Mouse (Mus musculus): ENCODE measurements around the gene Proca1.
"Not testable (repeated sequence)": the region's sequence is repeated elsewhere in the genome, so short reads cannot be mapped to it uniquely, and the experiment has no call there.

The Proca1 gene

GRCm38 (mm10) chr11:78181830-78182357 lies 11.3 kb upstream of the Proca1 start:
- no peak for DNase-seq (ENCODE audit: low read depth, low spot score)

GRCm38 (mm10) chr11:78182450-78182849 lies 10.7 kb upstream of the Proca1 start:
- DNase-seq (ENCODE audit: low read depth, low spot score): no peak

- DNase-seq (ENCODE audit: low read depth, low spot score): peak; percentile 92
Measured at GRCm38 (mm10) chr11:78182961-78183844, 10.0 kb upstream of the Proca1 start, which contains the start of gene Rpl23a. Gene Rpl23a (minus strand): TSS chr11:78183584.

- no peak for DNase-seq (ENCODE audit: low read depth, low spot score)
Measured at GRCm38 (mm10) chr11:78183884-78184514, 9.2 kb upstream of the Proca1 start.

- not testable (repeated sequence) for DNase-seq (ENCODE audit: low read depth, low spot score)
Measured at GRCm38 (mm10) chr11:78184702-78185101, 8.5 kb upstream of the Proca1 start.

GRCm38 (mm10) chr11:78188331-78189233 lies 4.6 kb upstream of the Proca1 start, which contains the start of gene Rab34:
Gene Rab34 (plus strand): TSS chr11:78188430.
- peak; percentile 37 for DNase-seq (ENCODE audit: low read depth, low spot score)

- DNase-seq (ENCODE audit: low read depth, low spot score): peak; percentile 52
Measured at GRCm38 (mm10) chr11:78189234-78190040, 3.8 kb upstream of the Proca1 start.

- no peak for DNase-seq (ENCODE audit: low read depth, low spot score)
Measured at GRCm38 (mm10) chr11:78190041-78190440, 3.2 kb upstream of the Proca1 start.

GRCm38 (mm10) chr11:78194411-78195100 lies 1.4 kb downstream of the Proca1 start:
- peak; percentile 65 for DNase-seq (ENCODE audit: low read depth, low spot score)

- DNase-seq (ENCODE audit: low read depth, low spot score): no peak
Measured at GRCm38 (mm10) chr11:78195101-78195863, 2.1 kb downstream of the Proca1 start.

- DNase-seq (ENCODE audit: low read depth, low spot score): no peak
Measured at GRCm38 (mm10) chr11:78202372-78202771, 9.2 kb downstream of the Proca1 start.

GRCm38 (mm10) chr11:78204287-78204686 lies 11.1 kb downstream of the Proca1 start:
- DNase-seq (ENCODE audit: low read depth, low spot score): no peak

GRCm38 (mm10) chr11:78205361-78206206 lies 12.4 kb downstream of the Proca1 start:
- no peak for DNase-seq (ENCODE audit: low read depth, low spot score)

GRCm38 (mm10) chr11:78207190-78207589 lies 14.0 kb downstream of the Proca1 start:
- DNase-seq (ENCODE audit: low read depth, low spot score): no peak

GRCm38 (mm10) chr11:78209886-78210285 lies 16.7 kb downstream of the Proca1 start:
- DNase-seq (ENCODE audit: low read depth, low spot score): no peak

- no peak for DNase-seq (ENCODE audit: low read depth, low spot score)
Measured at GRCm38 (mm10) chr11:78210615-78211014, 17.4 kb downstream of the Proca1 start.

- no peak for DNase-seq (ENCODE audit: low read depth, low spot score)
Measured at GRCm38 (mm10) chr11:78211513-78211912, 18.3 kb downstream of the Proca1 start.
